Mouse (Mus musculus) megakaryocyte, embryonic 14.5 days (primary cell): ENCODE data around the gene Nr1h3. TPM values are rescaled to one million over a fixed set of nuclear protein-coding genes. Genes with fewer than 3 reads are reported as not detected.

Experiments used
- H3K27me3 ChIP-seq: replicated peaks from 2 replicates; pipeline ENCODE3; 2012; ENCODE audit warnings: inconsistent platforms
- H3K36me3 ChIP-seq: replicated peaks from 2 replicates; pipeline ENCODE3; 2012; ENCODE audit warnings: low read length, inconsistent platforms, mixed read lengths
- H3K4me1 ChIP-seq: 2 replicates; pipeline ENCODE4 v1.6.1; 2012; ENCODE audit warnings: inconsistent platforms
- H3K4me3 ChIP-seq: replicated peaks from 2 replicates; pipeline ENCODE3; 2012; ENCODE audit warnings: moderate library complexity, mild to moderate bottlenecking, inconsistent platforms
- H3K9me3 ChIP-seq: 2 replicates; pipeline ENCODE4 v1.6.1; 2012; ENCODE audit warnings: inconsistent platforms
- FLI1 ChIP-seq: IDR thresholded peaks from 2 replicates; pipeline ENCODE4 v1.6.1; 2012; ENCODE audit warnings: low read length, inconsistent platforms, mixed read lengths
- GATA1 ChIP-seq: IDR thresholded peaks from 3 replicates; pipeline ENCODE4 v1.6.1; 2012; ENCODE audit warnings: mixed read lengths, low read length, inconsistent platforms, borderline replicate concordance
- polyA plus RNA-seq: library from polyadenylated mRNA; stranded (reverse); fragments of >175 nt; gene quantifications from 2 replicates; pipeline ENCODE4 v1.2.3, GENCODE M21; 2012; ENCODE audit warnings: low replicate concordance; ENCODE audit not compliant: insufficient read depth

The Nr1h3 gene
- polyA plus RNA-seq, 1 experiment: 7.4 TPM

- H3K36me3 ChIP-seq: peaks cover 93% of the 10 kb centered on the region
- H3K4me1 ChIP-seq: no peaks in the 10 kb centered on the region
- H3K4me3 ChIP-seq: no peak overlapping the region
These were observed 54.5 kb downstream of the Nr1h3 start for GRCm38 (mm10) chr2:91148101-91148500.

GRCm38 (mm10) chr2:91143401-91143800, 59.2 kb downstream of the Nr1h3 start:
- Histone ChIP-seq H3K9me3 (no peaks in the 10 kb centered on the region), H3K36me3 (peaks cover 96% of the 10 kb centered on the region), H3K4me1 (peaks cover 4% of the 10 kb centered on the region; the same call in 1 of the 2 replicates), H3K27me3 (no peaks in the 10 kb centered on the region), H3K4me3 (no peak overlapping the region)
- TF ChIP-seq FLI1: no peak
- no peak for TF ChIP-seq GATA1

More at GRCm38 (mm10) chr2:91148101-91148500, 54.5 kb downstream of the Nr1h3 start:
- H3K9me3 ChIP-seq: no peaks in the 10 kb centered on the region
- TF ChIP-seq GATA1 (no peak), FLI1 (no peak)
- no peaks in the 10 kb centered on the region for H3K27me3 ChIP-seq

- peaks cover 4% of the 10 kb centered on the region; the same call in 1 of the 2 replicates for H3K4me1 ChIP-seq
- TF ChIP-seq FLI1 (no peak), GATA1 (no peak)
- no peaks in the 10 kb centered on the region for H3K27me3 ChIP-seq
- no peak overlapping the region for H3K4me3 ChIP-seq
- H3K36me3 ChIP-seq: peaks cover 96% of the 10 kb centered on the region
- no peaks in the 10 kb centered on the region for H3K9me3 ChIP-seq
These were observed 59.7 kb downstream of the Nr1h3 start for GRCm38 (mm10) chr2:91142920-91143319.

GRCm38 (mm10) chr2:91139764-91140163, 62.9 kb downstream of the Nr1h3 start:
- H3K9me3 ChIP-seq: no peaks in the 10 kb centered on the region
- TF ChIP-seq GATA1 (no peak), FLI1 (no peak)
- H3K4me1 ChIP-seq: peaks cover 23% of the 10 kb centered on the region
- no peaks in the 10 kb centered on the region for H3K27me3 ChIP-seq
- peaks cover 99% of the 10 kb centered on the region for H3K36me3 ChIP-seq
- H3K4me3 ChIP-seq: no peak overlapping the region

GRCm38 (mm10) chr2:91139311-91139710, 63.3 kb downstream of the Nr1h3 start:
- TF ChIP-seq FLI1: no peak
- no peak for TF ChIP-seq GATA1
- H3K4me3 ChIP-seq: no peak overlapping the region
- H3K27me3 ChIP-seq: peaks cover 2% of the 10 kb centered on the region
- H3K36me3 ChIP-seq: peaks cover 99% of the 10 kb centered on the region
- peaks cover 27% of the 10 kb centered on the region for H3K4me1 ChIP-seq
- H3K9me3 ChIP-seq: no peaks in the 10 kb centered on the region

GRCm38 (mm10) chr2:91137481-91137880, 65.2 kb downstream of the Nr1h3 start:
- Histone ChIP-seq H3K9me3 (no peaks in the 10 kb centered on the region), H3K36me3 (peaks cover 87% of the 10 kb centered on the region), H3K4me1 (peaks cover 37% of the 10 kb centered on the region), H3K4me3 (no peak overlapping the region), H3K27me3 (peaks cover 12% of the 10 kb centered on the region)
- no peak for TF ChIP-seq FLI1
- no peak for TF ChIP-seq GATA1

GRCm38 (mm10) chr2:91136513-91137412, 65.9 kb downstream of the Nr1h3 start:
- H3K4me1 ChIP-seq: peaks cover 44% of the 10 kb centered on the region
- H3K36me3 ChIP-seq: peaks cover 81% of the 10 kb centered on the region
- TF ChIP-seq FLI1 (no peak), GATA1 (no peak)
- H3K4me3 ChIP-seq: no peak overlapping the region
- peaks cover 12% of the 10 kb centered on the region for H3K27me3 ChIP-seq
- H3K9me3 ChIP-seq: no peaks in the 10 kb centered on the region

Other genes starting within 250 kb of the Nr1h3 start
- 6.0 and 10.3 TPM in 2 replicates for gene Rapsn, start 167.2 kb downstream of the Nr1h3 start, polyA plus RNA-seq
- gene Psmc3, start 148.8 kb downstream of the Nr1h3 start, polyA plus RNA-seq: 29.3 and 127 TPM in 2 replicates
- gene Slc39a13, start 132.4 kb downstream of the Nr1h3 start, polyA plus RNA-seq: 28.0 and 30.3 TPM in 2 replicates
- 24.1 and 123 TPM in 2 replicates for gene Spi1, start 120.4 kb downstream of the Nr1h3 start, polyA plus RNA-seq
- gene Mybpc3, start 84.7 kb downstream of the Nr1h3 start, polyA plus RNA-seq: 0.20 TPM in 1 of 2 replicates, not detected in the other
- gene Madd, start 19.0 kb downstream of the Nr1h3 start, polyA plus RNA-seq: 8.8 and 14.6 TPM in 2 replicates
- gene Acp2, start 51 bp upstream of the Nr1h3 start, polyA plus RNA-seq: 5.2 and 6.5 TPM in 2 replicates
- 0.57 TPM in 1 of 2 replicates, not detected in the other for gene Ddb2, start 34.1 kb upstream of the Nr1h3 start, polyA plus RNA-seq
- 0.47 TPM in 1 of 2 replicates, not detected in the other for gene Pacsin3, start 53.1 kb upstream of the Nr1h3 start, polyA plus RNA-seq
- 19.6 and 28.6 TPM in 2 replicates for gene Arfgap2, start 62.1 kb upstream of the Nr1h3 start, polyA plus RNA-seq
- gene 1110051M20Rik, start 241.9 kb upstream of the Nr1h3 start, polyA plus RNA-seq: 1.5 and 2.6 TPM in 2 replicates